Mouse (Mus musculus) right cerebral cortex, postnatal 36 days (tissue): ENCODE data around the gene Hoxd9.

Experiments used
- DNase-seq, 2 experiments: peaks; one replicate each; pipeline ENCODE4 v3.0.0; 2022; ENCODE audit warnings: low spot score in 2 of 2, mixed read lengths in 1 of 2

Hoxd9 gene

DNA sequence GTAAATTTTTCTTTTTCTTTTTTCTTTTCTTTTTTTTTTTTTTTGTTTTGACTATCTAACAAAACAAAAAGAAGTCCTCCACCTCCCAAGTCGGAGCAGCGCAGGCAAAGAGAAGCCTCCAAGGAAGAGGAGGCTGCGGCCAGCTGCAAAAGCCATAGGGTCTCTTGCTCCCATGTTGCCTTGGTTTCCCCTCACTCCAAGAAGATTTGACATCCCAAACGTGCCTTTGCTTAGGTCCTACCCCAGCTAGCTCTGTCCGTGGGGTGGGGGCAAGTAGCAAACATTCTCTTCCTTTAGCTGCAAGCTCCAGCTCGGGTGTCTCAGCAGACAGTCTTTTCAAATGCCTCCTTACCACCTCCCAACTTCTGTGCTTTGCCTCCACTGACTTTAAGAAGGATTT lies 36.2 kb downstream of the Hoxd9 start:
- no peak for DNase-seq

DNA sequence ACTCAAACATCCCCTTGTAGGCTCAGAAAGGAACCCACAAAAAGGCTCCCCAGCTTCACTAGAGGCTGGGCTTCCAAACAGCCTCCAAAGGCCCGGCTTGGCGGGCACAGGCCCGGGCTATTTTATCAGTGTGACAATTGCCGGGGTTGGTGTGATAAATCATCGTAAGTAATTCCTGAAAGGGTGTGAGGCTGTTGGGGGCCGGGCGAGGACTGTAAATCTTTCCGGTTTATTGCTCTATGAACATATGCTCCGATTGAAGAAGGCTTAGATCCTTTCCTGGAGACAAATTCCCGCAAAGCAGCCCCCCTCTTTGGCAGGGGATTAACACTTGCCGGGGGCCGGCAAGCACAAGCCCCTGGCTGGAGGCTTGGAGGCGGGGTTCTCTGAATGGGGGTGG lies 36.9 kb downstream of the Hoxd9 start:
- no peak for DNase-seq

DNA sequence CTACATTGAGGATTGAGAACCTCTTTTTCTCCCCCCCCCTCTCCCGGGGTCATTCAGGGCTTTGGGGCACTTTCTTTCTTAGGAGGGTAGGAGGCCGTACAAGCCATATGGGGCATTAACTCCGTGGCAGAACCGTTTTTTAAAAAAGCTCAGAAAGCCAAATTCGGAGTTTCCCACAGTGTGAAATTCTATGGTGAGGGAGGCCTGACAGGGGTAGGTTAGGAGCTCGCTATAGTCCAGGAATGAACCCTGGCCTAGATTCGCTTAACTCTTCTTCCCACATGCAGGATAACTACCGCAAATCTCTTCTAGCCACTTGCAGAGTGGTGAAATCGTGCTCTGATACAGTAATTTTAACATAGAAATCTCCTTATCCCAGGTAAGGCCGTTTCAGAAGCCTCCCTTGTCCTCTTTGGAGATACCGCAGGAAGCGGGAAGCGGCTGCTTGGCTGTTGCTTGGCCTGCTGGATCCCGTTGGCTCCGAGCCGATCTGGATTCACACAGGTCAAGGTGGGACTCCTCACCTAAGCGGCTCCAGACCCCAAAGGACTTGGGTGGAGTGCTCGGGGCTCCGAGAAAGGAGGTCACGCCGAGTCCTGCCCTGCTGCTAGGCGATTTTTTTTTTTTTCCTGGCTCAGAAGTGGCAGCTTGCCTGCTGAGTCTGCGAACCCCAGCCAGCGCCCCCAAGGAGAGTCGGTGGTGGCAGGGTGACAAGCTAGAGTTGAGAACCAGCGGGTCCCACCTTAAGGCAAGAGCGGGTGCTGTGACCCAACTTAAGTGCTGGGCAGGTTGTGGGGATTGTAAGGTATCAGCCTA lies 37.7 kb downstream of the Hoxd9 start:
- no peak for DNase-seq

DNA sequence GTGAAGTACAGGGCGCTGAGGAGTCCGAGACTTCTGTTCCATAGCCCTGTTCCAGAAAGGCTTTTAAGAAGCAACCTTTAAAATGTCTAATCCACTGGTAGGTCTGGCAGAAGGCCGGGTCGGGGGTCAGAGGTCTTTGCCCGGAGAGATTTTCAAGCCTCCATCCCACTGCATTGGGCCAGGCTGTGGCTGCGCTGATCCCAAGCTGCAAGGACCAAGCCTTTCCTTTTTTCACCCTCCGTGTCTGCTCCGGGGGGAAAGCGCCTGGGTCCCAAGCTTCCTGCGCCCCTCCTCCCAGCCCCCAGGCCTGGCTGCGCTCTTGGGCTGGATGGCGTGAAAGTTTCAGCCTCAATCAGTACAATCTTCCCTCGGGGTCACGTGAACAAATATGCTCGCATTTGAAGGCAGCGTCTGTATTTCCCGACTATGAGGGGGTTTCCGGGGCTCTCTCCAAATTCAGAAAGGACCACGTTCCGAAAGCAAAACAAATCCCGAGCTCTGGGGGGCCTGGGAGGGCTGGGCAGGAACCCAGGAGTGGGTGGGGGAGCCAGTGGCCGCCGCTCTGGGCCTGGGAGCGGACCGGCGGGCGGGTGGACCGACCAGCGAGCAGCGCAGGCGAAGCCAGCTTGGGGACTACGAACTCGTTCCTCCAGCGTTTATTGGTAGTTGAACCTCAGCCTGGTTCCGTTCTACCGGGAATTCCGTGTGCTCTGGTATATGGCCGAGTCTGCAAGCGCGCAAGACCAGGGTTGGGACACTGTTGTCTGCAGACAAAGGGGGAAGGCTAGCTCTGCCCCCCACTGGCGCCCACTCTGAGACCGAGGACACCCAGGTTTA lies 38.5 kb downstream of the Hoxd9 start:
- no peak for DNase-seq

DNA sequence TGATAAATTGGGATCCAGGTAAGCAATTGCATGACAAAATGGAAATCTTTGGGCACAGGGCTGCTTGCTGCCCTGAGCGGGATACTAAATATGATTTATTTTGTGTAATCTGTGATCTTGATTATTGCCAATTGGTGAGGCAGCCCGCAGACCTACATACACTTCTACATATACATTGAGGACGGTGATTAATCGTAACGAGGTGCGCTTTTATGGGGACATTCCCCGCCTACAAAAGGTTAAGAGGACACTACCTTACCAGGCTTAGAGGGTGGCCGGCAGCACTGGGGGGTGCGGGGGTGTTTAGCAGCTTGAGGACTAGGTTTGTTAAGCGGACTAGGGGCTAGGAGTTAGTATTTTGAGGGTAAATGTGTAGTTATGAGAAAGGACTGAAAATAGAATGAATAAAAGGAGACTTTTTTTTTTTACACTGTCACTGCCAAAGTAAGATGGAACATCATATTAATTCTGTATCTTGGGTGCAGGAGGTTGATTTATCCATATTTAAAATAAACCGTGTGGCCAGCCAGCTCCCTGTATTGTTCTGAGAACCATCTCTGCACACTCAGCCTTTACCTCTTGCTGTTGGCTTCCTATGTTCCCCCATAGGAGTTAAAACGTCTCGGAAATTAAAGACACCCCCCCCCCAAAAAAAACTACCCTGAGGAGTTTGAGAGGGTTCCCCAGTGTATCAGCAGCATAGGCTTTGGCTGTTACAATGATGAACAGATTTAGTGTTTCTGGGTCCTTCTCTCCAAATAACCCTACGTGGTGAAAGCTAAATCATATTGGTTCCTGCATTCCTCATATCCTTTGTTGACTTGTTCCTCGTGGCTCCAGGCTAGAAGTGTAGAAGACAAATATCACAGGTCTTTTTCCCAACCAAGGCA lies 39.4 kb downstream of the Hoxd9 start:
- no peak for DNase-seq

DNA sequence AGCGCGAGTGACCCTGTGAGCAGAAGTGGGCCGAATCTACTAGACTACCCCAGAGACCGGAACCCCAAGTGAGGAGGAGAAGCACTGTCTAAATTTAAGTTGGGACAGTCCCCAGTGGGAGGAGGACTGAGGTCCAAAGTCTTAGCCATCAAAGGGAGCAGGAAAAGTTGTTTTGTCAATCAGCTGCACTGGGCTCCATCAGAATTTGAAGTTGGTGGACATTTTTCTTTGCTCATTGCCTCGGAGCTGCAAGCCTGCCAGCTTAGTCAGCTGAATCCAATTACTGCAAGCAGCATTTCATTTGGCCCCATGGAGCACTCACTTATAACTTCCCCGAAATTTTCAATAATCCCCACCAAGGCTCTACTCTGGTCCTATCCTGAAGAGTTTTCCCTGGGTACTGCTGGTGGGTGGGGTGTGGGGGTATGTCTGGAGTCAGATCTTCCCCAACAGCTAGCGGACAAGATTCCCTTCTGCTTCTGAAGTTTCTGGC lies 40.1 kb downstream of the Hoxd9 start:
- no peak for DNase-seq

DNA sequence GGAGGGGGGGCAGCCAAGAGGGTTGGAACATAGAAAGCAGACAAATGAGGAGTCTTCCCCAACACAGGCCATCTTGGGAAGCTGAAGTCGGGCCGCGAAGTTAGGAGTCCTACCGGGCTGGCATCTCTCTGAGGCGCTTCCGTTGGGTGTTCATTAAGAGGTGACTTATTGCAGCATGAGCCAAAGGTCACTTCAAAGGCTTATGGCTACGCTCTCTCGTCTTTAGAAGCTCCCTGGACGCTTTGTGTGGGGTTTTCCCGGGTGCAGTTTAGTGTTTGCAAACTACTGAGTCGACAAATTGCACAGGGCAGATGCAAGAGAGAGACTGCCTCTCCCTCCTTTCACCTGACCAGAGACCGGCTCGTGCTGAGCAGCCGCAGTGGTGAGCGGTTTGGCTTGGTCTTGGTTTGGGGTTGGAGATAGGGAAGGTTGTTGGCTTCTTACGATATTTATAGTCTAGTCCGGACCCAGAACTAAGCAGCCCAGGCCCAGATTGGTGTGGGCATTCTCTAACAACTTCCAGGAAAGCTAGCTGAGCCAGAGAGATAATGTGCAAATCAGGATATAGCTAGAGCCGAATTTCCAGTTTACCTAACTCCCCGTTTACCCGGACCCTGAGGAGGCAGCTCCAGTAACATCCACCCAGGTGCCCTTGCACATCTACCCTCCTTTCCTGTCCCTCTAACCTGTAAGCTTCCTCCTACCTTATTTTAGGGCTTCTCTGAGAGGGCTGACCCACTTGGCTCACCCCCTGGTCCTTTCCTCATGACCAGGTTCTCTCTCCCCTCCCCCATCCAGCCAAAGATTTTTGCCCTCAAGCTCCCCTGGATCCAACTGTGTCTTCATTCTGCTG lies 41.3 kb downstream of the Hoxd9 start:
- DNase-seq = no peak

DNA sequence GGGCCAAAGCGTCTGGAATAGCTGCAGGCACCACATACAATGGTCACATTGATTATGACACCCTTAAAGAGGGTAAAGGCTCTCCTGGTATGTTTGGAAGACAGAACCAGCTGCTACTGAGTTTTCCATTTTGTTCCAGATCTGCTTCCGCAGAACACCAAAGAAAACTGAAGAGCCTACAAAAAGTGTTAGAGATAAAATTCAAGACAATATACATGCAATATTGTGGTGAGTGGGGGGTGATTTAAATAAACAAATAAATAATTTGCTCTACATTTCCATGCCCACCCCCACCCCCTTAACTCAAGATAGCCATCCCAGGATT lies 41.9 kb downstream of the Hoxd9 start:
- DNase-seq = no peak

DNA sequence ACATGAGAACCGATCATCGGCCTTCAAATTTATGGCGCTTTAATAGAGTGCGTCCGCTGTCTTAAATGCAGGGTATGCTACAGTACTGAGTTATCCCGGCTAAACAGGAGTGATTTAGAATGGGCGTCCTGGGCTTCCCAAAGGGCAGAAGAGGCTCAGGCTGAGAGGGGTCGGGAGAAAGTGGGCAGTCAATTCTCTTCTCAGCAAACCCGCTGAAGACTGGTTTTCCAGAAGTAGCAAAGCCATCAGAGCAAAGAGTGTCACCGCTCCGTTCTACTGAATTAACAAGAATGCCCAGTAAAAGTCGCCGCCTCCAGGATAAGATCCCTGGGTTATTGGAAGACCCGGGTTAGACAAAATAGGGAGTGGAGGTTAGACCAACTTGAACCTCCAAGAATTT lies 42.3 kb downstream of the Hoxd9 start:
- DNase-seq = no peak

DNA sequence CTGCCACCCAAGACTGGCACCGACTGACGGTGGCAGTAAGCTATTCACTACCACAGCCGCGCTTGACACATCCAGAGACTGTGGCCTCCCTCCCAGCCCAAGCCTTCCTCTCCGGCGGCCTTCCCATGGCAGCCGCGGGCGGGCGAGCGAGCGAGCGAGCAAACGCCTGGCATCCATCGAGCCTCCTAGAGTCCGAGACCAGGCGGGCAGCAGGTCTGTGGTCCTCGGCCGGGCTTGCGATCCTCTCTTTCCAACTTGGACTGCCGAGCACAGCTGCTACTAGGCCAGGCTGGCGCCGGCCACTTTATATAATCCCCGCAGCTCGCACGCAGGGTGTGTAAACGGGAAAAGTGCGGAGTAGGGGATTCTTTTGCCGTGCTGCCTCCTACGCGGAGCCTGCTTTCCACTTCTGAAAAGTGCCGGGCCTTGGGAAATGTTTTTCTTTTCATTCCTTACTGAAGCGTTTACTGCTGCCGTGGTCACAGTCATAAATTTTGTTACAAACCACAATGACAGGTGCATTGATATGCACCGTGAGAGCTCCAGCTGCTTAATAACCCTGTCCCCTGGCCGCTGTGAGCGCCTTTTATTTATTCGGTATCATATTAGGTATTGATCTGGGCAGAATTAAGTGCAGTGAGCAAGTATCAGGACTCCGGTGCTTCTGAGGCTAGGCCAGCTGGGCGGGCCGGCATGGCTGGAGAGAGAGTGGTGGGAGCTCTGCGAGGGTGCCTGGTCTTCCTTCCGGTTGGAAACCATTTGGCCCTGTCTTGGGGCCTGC lies 43.0 kb downstream of the Hoxd9 start:
- no peak for DNase-seq

DNA sequence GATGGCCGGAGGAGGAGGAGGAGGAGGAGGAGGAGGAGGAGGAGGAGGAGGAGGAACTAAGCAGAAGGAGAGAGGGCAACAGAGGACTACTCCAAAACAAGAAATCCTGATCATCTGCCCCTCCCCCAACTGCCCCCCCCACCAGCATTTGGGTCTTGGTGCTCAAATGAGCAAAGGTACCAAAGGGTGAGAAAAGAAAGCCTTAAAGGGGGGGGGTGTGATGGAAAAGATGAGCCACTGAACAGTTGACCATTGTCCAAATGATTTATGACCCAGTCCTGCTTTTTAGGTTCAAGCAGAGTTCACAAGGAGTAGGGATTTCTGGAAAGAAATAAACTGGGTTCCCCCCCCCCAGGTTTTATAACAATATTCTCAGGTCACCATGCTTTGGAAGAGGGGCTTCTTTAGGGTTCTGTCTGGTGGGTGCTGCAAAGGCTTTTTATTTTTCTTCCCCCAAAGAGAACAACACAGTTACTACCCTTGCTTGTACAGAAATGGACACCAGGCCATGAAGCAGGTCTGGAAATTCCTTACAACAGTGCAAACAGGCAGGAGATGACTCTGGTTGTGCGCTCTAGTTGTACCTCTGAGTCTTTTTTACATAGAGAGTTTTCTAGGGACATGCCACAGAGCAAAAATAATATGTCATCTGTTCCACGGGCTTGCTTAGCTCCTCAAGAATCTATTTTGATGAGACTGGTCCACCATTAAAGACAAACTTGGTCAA lies 43.9 kb downstream of the Hoxd9 start:
- no peak for DNase-seq

DNA sequence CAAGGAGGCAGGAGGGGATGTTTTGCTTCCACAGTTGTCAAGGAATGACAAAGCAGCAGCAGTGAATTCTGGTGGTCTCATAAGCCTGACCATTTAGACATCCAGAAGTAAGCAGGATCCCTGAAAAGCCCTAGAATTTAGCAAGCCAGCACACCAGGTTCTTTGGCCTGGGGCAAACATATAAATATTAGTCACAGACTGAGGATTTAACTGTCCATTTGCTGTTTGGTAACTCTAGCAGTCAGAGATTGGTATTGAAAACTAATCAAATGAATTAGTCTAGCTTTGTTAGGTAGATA lies 44.4 kb downstream of the Hoxd9 start:
- no peak for DNase-seq

DNA sequence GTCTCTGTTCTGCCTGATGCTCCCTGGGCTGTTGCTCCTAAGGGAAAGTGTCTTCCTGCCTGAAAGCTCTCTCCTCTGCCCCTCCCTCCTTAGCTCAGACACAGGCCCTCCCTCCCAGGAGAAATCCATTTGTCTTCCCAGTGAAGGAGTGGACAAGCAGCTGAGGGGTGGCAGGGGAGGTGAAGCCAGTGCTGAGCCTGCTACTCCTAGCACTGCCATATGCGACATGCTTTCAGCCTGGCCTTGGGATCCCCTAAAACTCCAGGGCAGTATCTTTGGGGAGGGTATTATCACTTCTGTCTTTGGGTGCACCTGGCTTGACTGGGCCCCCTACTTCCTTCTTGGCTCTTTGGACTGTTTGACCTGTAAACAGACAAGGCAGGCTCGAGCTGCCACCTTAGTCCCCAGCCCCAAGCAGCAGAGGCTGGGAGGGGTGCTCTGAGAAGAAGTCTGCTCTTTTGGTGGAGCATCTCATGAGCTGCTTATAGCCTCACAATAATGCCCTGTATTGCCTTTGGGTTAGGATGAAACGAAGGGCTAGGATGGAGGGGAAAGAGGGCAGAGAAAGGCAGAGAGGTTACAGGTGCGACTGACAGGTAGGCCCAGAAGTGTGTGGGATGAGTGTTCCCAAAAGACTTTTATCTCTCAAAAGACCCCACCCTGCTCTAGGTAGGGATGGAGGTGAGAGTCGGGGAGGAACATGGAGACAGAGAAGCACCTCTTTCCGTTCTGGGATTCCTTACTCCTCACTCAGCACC lies 48.2 kb downstream of the Hoxd9 start:
- no peak for DNase-seq

DNA sequence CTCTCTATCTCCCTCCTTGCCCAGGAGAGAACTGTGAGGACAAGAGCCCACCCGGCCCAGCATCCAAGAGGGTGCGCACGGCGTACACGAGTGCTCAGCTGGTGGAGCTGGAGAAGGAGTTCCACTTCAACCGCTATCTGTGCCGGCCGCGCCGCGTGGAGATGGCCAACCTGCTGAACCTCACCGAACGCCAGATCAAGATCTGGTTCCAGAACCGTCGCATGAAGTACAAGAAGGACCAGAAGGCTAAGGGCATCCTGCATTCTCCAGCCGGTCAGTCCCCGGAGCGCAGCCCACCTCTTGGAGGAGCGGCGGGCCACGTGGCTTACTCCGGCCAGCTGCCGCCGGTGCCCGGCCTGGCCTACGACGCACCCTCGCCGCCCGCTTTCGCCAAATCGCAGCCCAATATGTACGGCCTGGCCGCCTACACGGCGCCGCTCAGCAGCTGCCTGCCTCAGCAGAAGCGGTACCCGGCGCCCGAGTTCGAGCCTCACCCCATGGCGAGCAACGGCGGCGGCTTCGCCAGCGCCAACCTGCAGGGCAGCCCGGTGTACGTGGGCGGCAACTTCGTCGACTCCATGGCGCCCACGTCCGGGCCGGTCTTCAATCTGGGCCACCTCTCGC lies 48.9 kb downstream of the Hoxd9 start:
- no peak for DNase-seq

DNA sequence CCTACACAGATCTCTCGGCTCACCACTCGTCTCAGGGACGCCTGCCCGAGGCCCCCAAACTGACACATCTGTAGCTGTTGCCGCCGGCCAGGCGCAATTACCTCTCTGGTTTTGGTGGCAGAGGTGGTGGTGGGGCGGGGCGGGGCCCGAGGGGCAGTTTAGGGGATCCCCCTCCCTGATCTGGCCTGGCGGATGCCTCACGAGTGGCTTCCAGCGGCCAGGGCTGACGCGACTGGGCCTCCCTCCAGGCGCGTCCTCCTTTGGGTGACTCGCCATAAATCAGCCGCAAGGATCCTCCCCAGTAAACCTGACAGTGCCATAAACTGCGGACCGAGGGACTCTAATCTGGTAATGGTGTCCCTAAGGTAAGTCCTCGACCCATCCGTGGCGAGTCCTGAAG lies 49.5 kb downstream of the Hoxd9 start:
- DNase-seq = no peak

DNA sequence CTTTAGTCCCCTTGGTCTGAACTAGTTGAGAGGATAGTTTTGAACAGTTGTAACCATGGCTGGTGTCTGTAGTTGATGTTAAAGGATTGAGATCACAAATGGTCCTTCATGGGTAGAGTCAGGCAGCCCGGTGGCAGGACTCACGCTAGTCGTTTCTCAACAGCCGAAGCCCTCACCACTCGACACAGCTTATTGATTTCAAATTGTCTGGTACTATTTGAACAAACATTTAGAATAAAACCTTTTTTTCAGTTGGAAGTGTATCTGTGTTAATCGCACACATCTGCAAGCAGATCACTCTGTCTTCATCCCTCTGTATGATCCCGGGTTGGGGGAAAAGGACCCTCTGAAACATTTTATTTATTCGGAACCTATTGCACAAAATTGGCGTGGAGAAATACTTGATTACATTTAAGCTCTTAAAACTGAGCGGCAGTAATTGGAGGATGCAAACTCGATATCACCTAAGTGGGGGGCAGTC lies 50.2 kb downstream of the Hoxd9 start:
- DNase-seq = no peak

DNA sequence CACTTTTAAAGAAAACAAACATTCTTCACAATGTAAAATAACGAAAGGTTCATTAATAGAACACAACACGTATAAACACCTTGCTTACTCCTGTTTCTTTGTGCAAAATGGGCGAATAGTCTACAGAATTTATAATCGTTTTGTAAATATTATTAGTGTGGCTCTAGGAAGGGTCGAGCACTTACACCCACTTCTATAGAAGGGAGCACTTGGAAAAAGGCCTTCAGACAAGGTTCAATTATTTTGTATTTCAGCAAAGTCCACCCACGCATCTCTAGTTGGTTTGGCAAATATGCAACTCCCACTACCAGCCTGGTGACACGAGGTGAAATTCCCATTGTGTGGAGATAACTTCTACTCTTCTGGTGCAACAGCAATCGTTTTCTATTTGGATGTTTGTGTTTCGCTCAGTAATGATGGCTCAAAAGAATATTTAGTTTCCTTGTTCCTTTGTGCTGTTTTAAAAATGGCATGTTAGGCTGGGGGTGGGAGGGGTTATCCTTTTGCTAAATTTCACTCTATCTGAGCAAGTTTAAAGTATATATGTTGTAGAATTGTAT lies 51.0 kb downstream of the Hoxd9 start:
- DNase-seq = no peak
